Mouse (Mus musculus) intestine, postnatal 0 days (tissue): ENCODE data around the gene E2f4. TPM values are rescaled to one million over a fixed set of nuclear protein-coding genes. Genes with fewer than 3 reads are reported as not detected.

ENCODE experiments used
- ATAC-seq: fragments of 200-750 bp; cut with Nextera tagmentation; 2 replicates; pipeline ENCODE4 v1.8.0; 2017; ENCODE audit warnings: mild to moderate bottlenecking, moderate TSS enrichment, moderate library complexity
- H3K27ac ChIP-seq: fragments of 300-500 bp; sonication (generic); 2 replicates; pipeline ENCODE4 v1.5.1; 2014; ENCODE audit warnings: mild to moderate bottlenecking, low read depth, low read length, moderate library complexity
- H3K27me3 ChIP-seq: fragments of 300-500 bp; sonication (generic); replicated peaks from 2 replicates; pipeline ENCODE4 v1.6.1; 2014; ENCODE audit warnings: low read length, mixed read lengths; ENCODE audit not compliant: control insufficient read depth, insufficient read depth
- H3K36me3 ChIP-seq: fragments of 300-500 bp; sonication (generic); 2 replicates; pipeline ENCODE4 v1.6.1; 2014; ENCODE audit warnings: mild to moderate bottlenecking, moderate library complexity; ENCODE audit not compliant: control insufficient read depth, insufficient read depth
- H3K4me1 ChIP-seq: fragments of 300-500 bp; sonication (generic); replicated peaks from 2 replicates; pipeline ENCODE4 v1.6.1; 2014; ENCODE audit warnings: antibody characterized with exemption, low read length, mixed read lengths; ENCODE audit not compliant: control insufficient read depth, insufficient read depth
- H3K4me2 ChIP-seq: fragments of 300-500 bp; sonication (generic); replicated peaks from 2 replicates; pipeline ENCODE4 v1.6.1; 2014; ENCODE audit warnings: low read depth, mild to moderate bottlenecking, moderate library complexity
- H3K4me3 ChIP-seq: fragments of 300-500 bp; sonication (generic); 2 replicates; pipeline ENCODE4 v1.5.1; 2014; ENCODE audit warnings: low read depth, low read length
- H3K9ac ChIP-seq: fragments of 300-500 bp; sonication (generic); 2 replicates; pipeline ENCODE4 v1.6.1; 2014; ENCODE audit warnings: mild to moderate bottlenecking, low read depth, low read length
- H3K9me3 ChIP-seq: fragments of 300-500 bp; sonication (generic); 2 replicates; pipeline ENCODE4 v1.6.1; 2016; ENCODE audit warnings: mixed run types; ENCODE audit not compliant: control insufficient read depth
- CTCF ChIP-seq: sonication (generic); IDR thresholded peaks from 2 replicates; pipeline ENCODE4 v1.5.1; 2016; ENCODE audit warnings: low read depth, mild to moderate bottlenecking, control low read depth, antibody characterized with exemption, moderate library complexity
- WGBS: fragments of 180-500 bp; shearing (Covaris S2); extraction: QIAGEN DNeasy Blood & Tissue Kit; methylation state at CpG from one replicate; pipeline ENCODE4 v1.1.7; 2014; 5-methylcytosine and 5-hydroxymethylcytosine counted together
- polyA plus RNA-seq: library from polyadenylated mRNA; unstranded; fragments of >200 nt; fragmentation: Nextera tagmentation; extraction: Ambion mirVana; gene quantifications from 2 replicates; pipeline ENCODE4 v1.2.1, GENCODE M21; 2015

The E2f4 gene
- polyA plus RNA-seq, 1 experiment from 2014 or later: 42.0 TPM

- Histone ChIP-seq H3K27ac (no peak overlapping the region), H3K4me2 (no peak overlapping the region; the same call in 1 of the 2 replicates), H3K36me3 (no peaks in the 10 kb centered on the region), H3K9me3 (no peaks in the 10 kb centered on the region), H3K4me1 (no peaks in the 10 kb centered on the region; the same call in 1 of the 2 replicates), H3K27me3 (peaks cover 16% of the 10 kb centered on the region), H3K9ac (no peak overlapping the region), H3K4me3 (no peak overlapping the region)
- TF ChIP-seq CTCF: peak; percentile 96
- WGBS: 39% methylated on average over 23 of the region's 23 CpGs
- peak; percentile 60 for ATAC-seq
These were observed 14.4 kb upstream of the E2f4 start for GRCm38 (mm10) chr8:105283074-105283473.

GRCm38 (mm10) chr8:105285514-105285913 lies 11.9 kb upstream of the E2f4 start:
- no peak for TF ChIP-seq CTCF

DNA sequence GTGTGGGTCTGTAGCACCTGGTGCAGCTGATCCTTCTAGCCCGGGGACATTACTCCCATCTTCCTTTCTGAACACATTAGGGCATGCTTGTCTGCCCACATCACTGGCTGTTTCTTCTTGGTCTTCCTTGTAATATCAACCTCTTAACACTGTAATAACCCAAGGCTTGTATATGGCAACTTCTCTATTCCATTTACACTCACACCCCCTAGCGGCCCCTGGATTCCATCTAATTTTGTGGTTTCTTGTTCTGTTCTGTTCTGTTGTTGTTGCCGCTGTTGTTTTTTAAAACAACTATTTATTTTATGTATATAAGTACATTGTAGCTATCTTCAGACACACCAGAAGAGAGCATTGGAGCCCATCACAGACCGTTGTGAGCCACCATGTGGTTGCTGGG lies 10.6 kb upstream of the E2f4 start:
- H3K27ac ChIP-seq: no peak overlapping the region
- peaks cover 12% of the 10 kb centered on the region for H3K27me3 ChIP-seq
- no peak overlapping the region for H3K4me3 ChIP-seq
- no peak for TF ChIP-seq CTCF
- peaks cover 13% of the 10 kb centered on the region; the same call in 1 of the 2 replicates for H3K4me1 ChIP-seq
- ATAC-seq: no peak
- H3K9me3 ChIP-seq: no peaks in the 10 kb centered on the region
- no peak overlapping the region for H3K4me2 ChIP-seq
- no peak overlapping the region for H3K9ac ChIP-seq
- no peaks in the 10 kb centered on the region for H3K36me3 ChIP-seq
- 90% methylated on average over 4 of the region's 4 CpGs for WGBS

More at GRCm38 (mm10) chr8:105285514-105285913, 11.9 kb upstream of the E2f4 start:
- Histone ChIP-seq H3K27ac (no peak overlapping the region), H3K9me3 (no peaks in the 10 kb centered on the region), H3K4me1 (peaks cover 11% of the 10 kb centered on the region; the same call in 1 of the 2 replicates), H3K4me3 (no peak overlapping the region), H3K9ac (no peak overlapping the region), H3K4me2 (no peak overlapping the region), H3K36me3 (no peaks in the 10 kb centered on the region), H3K27me3 (peaks cover 9% of the 10 kb centered on the region)
- no peak for ATAC-seq
- WGBS: 49% methylated on average over 12 of the region's 12 CpGs

DNA sequence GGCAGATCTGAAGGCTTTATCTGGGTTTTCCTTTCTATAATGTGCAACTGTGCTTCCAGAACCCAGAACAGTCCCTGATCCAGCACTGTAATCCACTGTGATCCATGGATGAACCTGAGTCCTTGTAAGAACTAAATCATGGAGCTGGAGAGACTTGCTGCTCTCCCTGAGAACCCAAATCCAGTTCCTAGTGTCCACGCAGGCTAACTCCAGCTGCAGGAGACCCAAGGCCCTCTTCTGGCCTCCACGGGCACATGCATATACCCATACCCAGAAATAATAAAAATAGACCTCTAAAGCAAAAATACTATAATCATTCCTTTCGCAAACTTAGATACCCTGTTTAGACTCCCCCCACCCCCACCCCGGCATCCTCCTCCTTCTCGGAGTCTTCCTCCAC lies 9.2 kb upstream of the E2f4 start:
- Histone ChIP-seq H3K27me3 (peaks cover 12% of the 10 kb centered on the region), H3K4me1 (peaks cover 13% of the 10 kb centered on the region; the same call in 1 of the 2 replicates), H3K36me3 (no peaks in the 10 kb centered on the region), H3K9ac (no peak overlapping the region), H3K27ac (no peak overlapping the region), H3K9me3 (no peaks in the 10 kb centered on the region), H3K4me2 (no peak overlapping the region), H3K4me3 (no peak overlapping the region)
- WGBS: 85% methylated on average over 5 of the region's 5 CpGs
- TF ChIP-seq CTCF: peak; percentile 19; the same call in 1 of the 2 replicates
- no peak for ATAC-seq

DNA sequence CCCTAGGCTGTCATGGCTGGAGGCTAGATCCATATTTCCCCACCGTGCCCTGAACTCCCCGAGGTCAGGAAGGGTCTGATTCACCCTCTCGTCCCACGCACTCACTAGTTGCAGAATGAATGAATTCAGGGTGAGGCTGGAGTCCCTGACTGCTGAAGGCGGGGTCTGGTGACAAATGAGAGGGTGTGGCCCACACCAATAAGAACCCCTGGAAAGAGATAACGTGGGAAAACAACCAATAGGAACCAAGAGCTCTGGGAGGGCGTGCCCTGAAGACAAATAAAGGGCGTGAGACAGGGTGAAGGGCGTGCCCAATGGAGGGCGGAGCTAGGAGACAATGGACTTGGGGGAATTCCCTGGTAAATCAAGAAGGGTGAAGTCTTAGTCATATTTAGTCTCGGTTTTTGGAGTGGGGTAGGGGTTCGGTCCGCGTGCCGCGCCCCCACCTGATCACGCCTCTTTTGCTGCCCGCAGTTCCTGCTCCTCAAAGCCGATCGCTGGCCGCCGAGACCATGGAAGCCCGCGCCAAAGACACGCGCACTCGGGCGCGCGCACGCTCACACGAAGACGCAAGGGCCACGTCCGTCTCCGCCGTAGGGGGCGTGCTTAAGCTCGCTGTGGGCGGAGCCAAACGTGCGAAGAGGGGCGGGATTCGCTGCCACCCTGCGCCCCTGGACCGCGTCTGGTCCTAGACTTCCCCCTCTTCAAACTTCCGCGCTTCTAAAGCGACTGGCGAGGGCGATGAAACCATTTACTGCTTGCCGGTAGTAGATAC lies 8.3 kb upstream of the E2f4 start:
- H3K27ac ChIP-seq: peak overlapping the region; percentile 31; the same call in 1 of the 2 replicates
- WGBS: under 1% methylated on average over 53 of the region's 53 CpGs
- H3K9ac ChIP-seq: peak overlapping the region; percentile 37; the same call in 1 of the 2 replicates
- peak overlapping the region; percentile 88 for H3K4me2 ChIP-seq
- no peaks in the 10 kb centered on the region for H3K36me3 ChIP-seq
- H3K4me3 ChIP-seq: peak overlapping the region; percentile 64
- peak; percentile 95 for ATAC-seq
- peaks cover 12% of the 10 kb centered on the region for H3K27me3 ChIP-seq
- no peaks in the 10 kb centered on the region for H3K9me3 ChIP-seq
- peak; percentile 59 for TF ChIP-seq CTCF
- peaks cover 13% of the 10 kb centered on the region; the same call in 1 of the 2 replicates for H3K4me1 ChIP-seq

DNA sequence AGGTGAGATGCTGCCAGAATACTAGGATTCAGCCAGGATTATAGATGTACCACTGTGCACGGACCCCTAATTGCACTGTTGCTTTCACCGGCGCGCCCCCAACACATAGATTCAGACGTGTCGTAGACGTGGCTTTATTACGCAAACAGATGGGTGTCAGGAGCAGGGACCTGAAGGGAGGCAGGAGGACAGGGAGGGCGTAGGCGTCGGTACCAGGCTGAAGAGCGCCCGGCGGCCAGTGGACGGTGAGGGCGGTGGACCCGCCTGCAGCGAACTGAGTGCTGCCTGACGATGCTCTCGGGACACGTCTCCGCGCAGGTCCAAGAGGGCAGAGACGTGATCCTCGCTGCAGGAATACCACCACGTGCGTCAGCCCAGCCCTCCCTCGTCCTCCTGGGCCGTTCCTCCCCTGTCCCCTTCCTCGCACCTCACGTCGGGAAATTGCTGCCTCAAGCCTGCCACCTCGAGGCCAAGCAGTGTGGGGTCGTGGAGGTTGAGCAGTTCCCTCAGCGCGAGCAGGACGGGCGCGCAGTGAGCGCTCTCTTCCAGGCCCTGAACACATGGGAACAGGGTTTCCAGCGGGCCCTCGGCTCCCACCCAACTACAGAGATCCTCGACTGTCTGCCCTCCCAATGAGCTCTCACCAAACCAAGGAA lies 7.5 kb upstream of the E2f4 start, which contains the start of gene 4931428F04Rik:
TSS of gene 4931428F04Rik (minus strand) at position 60 of the 656 bp plus-strand sequence.
- Histone ChIP-seq H3K27ac (peak within 1 kb of the TSS; percentile 31; the same call in 1 of the 2 replicates), H3K27me3 (peaks cover 12% of the 10 kb centered on the region), H3K4me2 (peak within 1 kb of the TSS; percentile 88), H3K4me3 (peak within 1 kb of the TSS; percentile 64), H3K36me3 (no peaks in the 10 kb centered on the region), H3K4me1 (peaks cover 13% of the 10 kb centered on the region; the same call in 1 of the 2 replicates), H3K9ac (peak within 1 kb of the TSS; percentile 37; the same call in 1 of the 2 replicates), H3K9me3 (no peaks in the 10 kb centered on the region)
- WGBS: 3% methylated on average over 37 of the region's 43 CpGs
- TF ChIP-seq CTCF: peak; percentile 82
- peak; percentile 5 for ATAC-seq
